Mouse (Mus musculus) gastrocnemius, adult 2 months (tissue): ENCODE results near the gene Atg2a. TPM values are rescaled to one million over a fixed set of nuclear protein-coding genes. Genes with fewer than 3 reads are reported as not detected.
A peak's percentile ranks its signal among the peaks of the same experiment; 100 is the strongest.
"Not testable (repeated sequence)": the region's sequence is repeated elsewhere in the genome, so short reads cannot be mapped to it uniquely, and the experiment has no call there.

Source experiments
- DNase-seq: peaks from one replicate; pipeline ENCODE4 v3.0.0; 2022
- H3K27ac ChIP-seq: fragments of 200-600 bp; 2 replicates; pipeline ENCODE4 v1.8.1; 2022; ENCODE audit warnings: mild to moderate bottlenecking
- H3K4me3 ChIP-seq: fragments of 200-600 bp; 2 replicates; pipeline ENCODE4 v1.8.1; 2022; ENCODE audit warnings: mild to moderate bottlenecking, moderate library complexity
- CTCF ChIP-seq: fragments of 200-600 bp; IDR thresholded peaks from 2 replicates; pipeline ENCODE4 v1.8.1; 2022; ENCODE audit warnings: antibody characterized with exemption, mild to moderate bottlenecking, moderate library complexity
- intact Hi-C: fragments of 180-260 bp; cut with DNase I; formaldehyde crosslinking; loops from one replicate; pipeline ENCODE4 v1.15.1; 2025
- total RNA-seq, 2 experiments: library from RNA; stranded (reverse); gene quantifications; 2 replicates each; pipeline ENCODE4 v1.2.3; 2021

The Atg2a gene
- total RNA-seq, 2 experiments from 2014 or later = 18.4 to 19.0 TPM

- intact Hi-C loops = no loop called here
- Histone ChIP-seq H3K4me3 (no peak overlapping the region; the same call in none of the 2 replicates), H3K27ac (peak overlapping the region; percentile 88)
- TF ChIP-seq CTCF = no peak
- no peak for DNase-seq
Observed at GRCm38 (mm10) chr19:6283001-6283400, 41.5 kb downstream of the Atg2a start.

DNA sequence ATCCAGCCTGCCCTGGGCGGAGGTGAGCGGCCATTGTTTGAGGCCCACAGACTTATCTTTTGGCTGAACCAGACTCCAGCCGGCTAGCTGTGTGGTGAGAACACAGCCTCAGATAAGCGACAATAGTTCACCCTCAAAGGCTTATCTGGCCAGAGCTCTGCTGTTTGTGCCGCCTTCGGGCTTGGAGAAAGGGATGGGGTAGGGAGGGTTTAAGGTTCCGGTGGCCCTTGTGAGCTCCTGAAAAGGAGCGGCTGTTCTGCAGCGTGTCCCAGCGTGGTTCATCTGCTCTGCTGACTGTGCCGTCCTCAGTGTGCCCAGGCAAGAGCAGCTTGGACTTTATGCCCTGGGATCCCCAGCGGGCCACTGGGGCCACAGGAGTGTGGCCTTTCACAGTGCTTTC, 43.0 kb downstream of the Atg2a start:
- TF ChIP-seq CTCF = no peak
- intact Hi-C loops = no loop called here
- Histone ChIP-seq H3K27ac (peak overlapping the region; percentile 88), H3K4me3 (peak overlapping the region; percentile 55)
- DNase-seq = no peak

DNA sequence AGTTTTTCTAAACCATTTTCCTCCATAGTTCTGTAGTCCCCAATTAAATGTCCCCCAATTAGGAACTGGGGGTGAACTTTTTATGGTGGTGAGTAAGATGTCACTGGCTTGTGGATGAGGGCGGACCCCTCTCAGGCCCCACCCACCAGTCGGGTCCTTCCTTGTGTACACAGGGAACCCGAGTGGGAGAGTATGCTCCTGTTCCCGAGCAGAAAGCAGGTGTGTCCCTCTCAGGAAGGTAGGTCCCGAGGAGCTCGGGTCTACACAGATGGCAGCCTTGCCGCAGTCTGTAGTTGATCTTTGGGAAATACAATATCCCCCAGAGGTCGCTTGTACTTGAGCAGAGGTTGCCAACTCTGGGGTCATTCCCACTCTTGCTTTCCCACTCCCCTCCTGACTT, 43.8 kb downstream of the Atg2a start:
- no peak for DNase-seq
- no peak for TF ChIP-seq CTCF
- Histone ChIP-seq H3K4me3 (peak overlapping the region; percentile 55), H3K27ac (peak overlapping the region; percentile 88)
- intact Hi-C loops = no loop called here

- no peak for TF ChIP-seq CTCF
- Histone ChIP-seq H3K4me3 (peak overlapping the region; percentile 55), H3K27ac (peak overlapping the region; percentile 88)
- intact Hi-C loops = no loop called here
- no peak for DNase-seq
Observed at GRCm38 (mm10) chr19:6285632-6286433, 44.4 kb downstream of the Atg2a start.

- no peak for TF ChIP-seq CTCF
- intact Hi-C loops = no loop called here
- Histone ChIP-seq H3K4me3 (peak overlapping the region; percentile 55), H3K27ac (peak overlapping the region; percentile 88)
- DNase-seq = peak; percentile 68
Observed at GRCm38 (mm10) chr19:6286434-6287401, 45.2 kb downstream of the Atg2a start.

- Histone ChIP-seq H3K27ac (peak overlapping the region; percentile 88), H3K4me3 (peak overlapping the region; percentile 55)
- no peak for TF ChIP-seq CTCF
- DNase-seq = peak; percentile 51
- intact Hi-C loops = no loop called here
Observed at GRCm38 (mm10) chr19:6288236-6288894, 46.9 kb downstream of the Atg2a start.

- no peak for DNase-seq
Observed at GRCm38 (mm10) chr19:6289696-6290238, 48.3 kb downstream of the Atg2a start.

GRCm38 (mm10) chr19:6290720-6291116, 49.2 kb downstream of the Atg2a start:
- intact Hi-C loops, DNase-seq: not testable (repeated sequence)
- peak overlapping the region; percentile 88 for H3K27ac ChIP-seq
- H3K4me3 ChIP-seq = peak overlapping the region; percentile 50

More at GRCm38 (mm10) chr19:6289696-6290238, 48.3 kb downstream of the Atg2a start:
- peak overlapping the region; percentile 36; the same call in 1 of the 2 replicates for H3K4me3 ChIP-seq
- no peak for TF ChIP-seq CTCF
- H3K27ac ChIP-seq = peak overlapping the region; percentile 88
- intact Hi-C loops = no loop called here

- peak overlapping the region; percentile 88 for H3K27ac ChIP-seq
- H3K4me3 ChIP-seq = peak overlapping the region; percentile 50
- TF ChIP-seq CTCF = no peak
- DNase-seq = peak; percentile 70
- intact Hi-C loops = no loop called here
Observed at GRCm38 (mm10) chr19:6291117-6291781, 49.8 kb downstream of the Atg2a start.

DNA sequence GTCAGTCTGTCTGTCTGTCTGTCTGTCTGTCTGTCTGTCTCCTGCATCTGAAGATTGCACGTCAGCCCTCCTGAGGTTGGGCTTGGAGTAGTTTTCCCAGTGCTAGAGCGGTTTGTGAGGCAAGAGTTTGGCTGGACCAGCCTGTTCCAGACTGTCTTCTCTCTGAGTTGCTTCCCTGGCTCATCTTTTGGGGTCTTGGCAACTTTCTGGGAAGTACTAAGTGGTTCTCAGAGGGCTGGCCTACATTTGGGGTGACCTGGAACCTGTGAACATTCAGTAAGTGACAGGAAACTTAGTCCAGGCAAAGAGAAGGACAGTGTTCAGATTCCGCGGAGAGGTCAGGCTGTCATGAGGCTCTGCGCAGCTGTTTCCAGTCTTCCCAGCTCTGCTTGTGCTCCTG, 50.8 kb downstream of the Atg2a start:
- no peak for TF ChIP-seq CTCF
- DNase-seq = no peak
- Histone ChIP-seq H3K27ac (peak overlapping the region; percentile 88), H3K4me3 (peak overlapping the region; percentile 50)
- intact Hi-C loops = no loop called here

DNA sequence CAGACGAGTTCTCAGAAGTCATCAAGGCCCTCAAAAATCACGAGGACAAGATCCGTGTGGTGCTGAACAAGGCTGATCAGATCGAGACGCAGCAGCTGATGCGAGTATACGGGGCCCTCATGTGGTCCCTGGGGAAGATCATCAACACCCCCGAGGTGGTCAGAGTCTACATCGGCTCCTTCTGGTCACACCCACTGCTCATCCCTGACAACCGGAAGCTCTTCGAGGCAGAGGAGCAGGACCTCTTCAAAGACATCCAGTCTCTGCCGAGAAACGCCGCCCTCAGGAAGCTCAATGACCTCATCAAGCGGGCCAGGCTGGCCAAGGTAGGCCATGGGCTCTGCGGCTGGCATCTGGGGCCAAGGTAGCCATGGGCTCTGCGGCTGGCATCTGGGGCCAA, 52.8 kb downstream of the Atg2a start:
- intact Hi-C loops = no loop called here
- TF ChIP-seq CTCF = no peak

More for the DNA sequence above, 52.8 kb downstream of the Atg2a start:
- Histone ChIP-seq H3K4me3 (no peak overlapping the region), H3K27ac (peak overlapping the region; percentile 39)
- no peak for DNase-seq
